Mouse (Mus musculus): ENCODE results near the gene Mthfd1. TPM values are rescaled to one million over a fixed set of nuclear protein-coding genes. Genes with fewer than 3 reads are reported as not detected.

The Mthfd1 gene
- polyA plus RNA-seq, 1 experiment from 2014 or later, result 49.5 TPM

DNA sequence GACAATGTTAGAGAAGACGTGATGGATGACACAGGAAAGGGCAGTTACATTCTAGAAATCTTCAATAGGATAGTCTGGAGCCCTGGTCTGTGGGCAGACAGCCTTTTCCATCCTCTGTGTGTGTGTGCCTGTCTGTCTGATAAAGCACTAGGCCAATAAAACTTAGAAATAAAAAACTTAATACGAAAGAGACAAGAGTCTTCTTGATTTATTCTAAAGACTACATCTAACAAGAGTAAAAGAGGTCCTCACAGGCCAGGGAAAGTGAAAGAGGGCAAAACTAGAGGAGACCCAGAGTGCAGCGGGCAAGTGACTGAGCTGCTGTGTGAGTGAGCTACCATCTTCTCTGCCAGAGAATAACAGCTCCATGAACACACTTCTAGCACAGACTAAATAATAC lies 111.2 kb downstream of the Mthfd1 start:
- Histone ChIP-seq H3K4me2 (replicated peaks; ENCODE audit: low read depth, low read length) (no peak overlapping the region), H3K27ac (ENCODE audit: low read depth, low read length) (no peak overlapping the region), H3K4me1 (replicated peaks; ENCODE audit: control insufficient read depth, insufficient read depth, low read length) (peaks cover 6% of the 10 kb centered on the region), H3K9me3 (ENCODE audit: control insufficient read depth, low read length) (no peaks in the 10 kb centered on the region), H3K4me3 (ENCODE audit: low read depth, low read length) (no peak overlapping the region), H3K36me3 (ENCODE audit: control insufficient read depth, insufficient read depth, low read length) (no peaks in the 10 kb centered on the region), H3K27me3 (ENCODE audit: control insufficient read depth, insufficient read depth, low read length) (no peaks in the 10 kb centered on the region), H3K9ac (ENCODE audit: low read depth, low read length) (no peak overlapping the region)
- WGBS, result 89% methylated on average over 3 of the region's 3 CpGs
- ATAC-seq (ENCODE audit: low FRiP score) (no peak), DNase-seq (ENCODE audit: low spot score) (no peak)

DNA sequence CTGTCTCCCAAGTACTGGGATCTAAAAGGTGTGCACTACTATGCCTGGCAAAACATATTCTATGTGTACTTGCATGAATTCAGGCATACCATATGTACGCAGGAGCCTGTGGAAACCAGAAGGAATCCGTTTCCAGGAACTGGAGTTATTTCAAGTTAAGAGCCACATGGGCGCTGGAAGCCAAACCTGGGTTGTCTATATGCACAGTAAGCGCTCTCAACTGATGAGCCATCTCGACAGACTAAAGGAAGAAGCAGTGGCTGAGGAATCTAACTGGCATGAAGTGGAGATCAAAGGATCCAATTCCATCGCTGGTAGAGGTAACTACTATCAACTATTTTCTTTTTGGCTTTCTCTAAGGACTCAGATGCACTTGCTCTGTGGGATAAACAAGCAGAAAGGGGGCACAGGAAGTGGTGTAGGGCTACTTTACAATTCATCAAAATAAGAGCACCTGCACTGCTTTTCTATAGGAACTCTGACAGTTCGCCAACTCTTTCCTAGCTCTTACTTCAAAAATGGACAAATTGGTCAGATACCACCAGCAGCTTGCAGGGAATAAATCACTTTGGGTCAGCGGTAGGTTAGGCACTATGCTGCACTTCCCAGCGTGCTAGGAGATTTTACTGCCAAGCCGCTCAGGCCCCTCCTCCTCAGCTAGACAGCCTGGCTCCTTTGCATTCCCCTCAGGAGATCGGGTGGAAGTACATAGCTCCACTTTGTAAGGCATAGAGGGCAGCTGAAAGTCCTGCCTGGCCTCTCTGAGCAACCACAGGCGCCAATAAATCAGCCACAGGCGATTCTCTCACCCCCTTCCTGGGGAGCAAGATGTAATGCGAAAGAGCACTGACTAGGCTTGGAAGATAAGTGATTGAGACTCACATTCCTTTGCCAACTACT lies 112.2 kb downstream of the Mthfd1 start:
- DNase-seq (ENCODE audit: low spot score) (peak; percentile 32), ATAC-seq (ENCODE audit: low FRiP score) (no peak)
- 0 out of 2 replicates have a peak overlapping the region, but pooled peaks have one; percentile 8 for H3K4me3 ChIP-seq (ENCODE audit: low read depth, low read length)
- H3K4me1 ChIP-seq (replicated peaks; ENCODE audit: control insufficient read depth, insufficient read depth, low read length), result peaks cover 11% of the 10 kb centered on the region
- H3K4me2 ChIP-seq (replicated peaks; ENCODE audit: low read depth, low read length), result peak overlapping the region; percentile 89
- 0 out of 2 replicates have a peak overlapping the region, but pooled peaks have one; percentile 17 for H3K27ac ChIP-seq (ENCODE audit: low read depth, low read length)
- no peaks in the 10 kb centered on the region for H3K27me3 ChIP-seq (ENCODE audit: control insufficient read depth, insufficient read depth, low read length)
- 29% methylated on average over 14 of the region's 14 CpGs for WGBS
- H3K9me3 ChIP-seq (ENCODE audit: control insufficient read depth, low read length), result no peaks in the 10 kb centered on the region
- no peak overlapping the region; the same call in 1 of the 2 replicates for H3K9ac ChIP-seq (ENCODE audit: low read depth, low read length)
- H3K36me3 ChIP-seq (ENCODE audit: control insufficient read depth, insufficient read depth, low read length), result no peaks in the 10 kb centered on the region

DNA sequence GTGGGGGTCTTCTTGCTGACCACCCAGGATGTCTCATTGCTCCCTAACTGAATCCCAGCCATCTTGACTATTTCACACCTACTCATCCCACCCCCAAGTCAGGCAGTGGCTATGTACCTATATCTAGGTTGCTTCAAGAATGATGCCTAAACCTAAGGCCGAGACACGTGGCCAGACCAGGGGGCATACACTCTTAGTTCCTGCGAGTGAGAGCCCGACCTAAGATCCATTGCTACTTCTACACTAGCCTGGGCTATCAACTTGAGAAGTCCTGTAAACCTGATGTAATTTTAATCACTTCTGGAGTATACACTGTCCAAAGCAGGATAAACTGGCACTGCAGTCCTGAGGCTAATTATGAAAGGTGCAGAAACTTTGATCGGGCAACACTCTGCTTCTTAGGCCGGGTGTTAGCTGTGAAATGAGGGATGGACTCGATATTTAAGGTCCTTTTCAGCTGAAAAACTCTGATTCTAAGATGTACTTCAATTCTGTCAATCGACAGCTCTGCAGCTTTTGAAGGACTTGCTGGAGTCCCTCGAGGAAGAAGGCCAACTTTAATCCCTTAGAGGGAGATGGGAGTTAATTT lies 113.2 kb downstream of the Mthfd1 start:
- Histone ChIP-seq H3K4me1 (replicated peaks; ENCODE audit: control insufficient read depth, insufficient read depth, low read length) (peaks cover 12% of the 10 kb centered on the region), H3K9ac (ENCODE audit: low read depth, low read length) (peak overlapping the region; percentile 97), H3K4me3 (ENCODE audit: low read depth, low read length) (peak overlapping the region; percentile 95), H3K9me3 (ENCODE audit: control insufficient read depth, low read length) (no peaks in the 10 kb centered on the region), H3K36me3 (ENCODE audit: control insufficient read depth, insufficient read depth, low read length) (no peaks in the 10 kb centered on the region), H3K27ac (ENCODE audit: low read depth, low read length) (no peak overlapping the region), H3K4me2 (replicated peaks; ENCODE audit: low read depth, low read length) (peak overlapping the region; percentile 89), H3K27me3 (ENCODE audit: control insufficient read depth, insufficient read depth, low read length) (no peaks in the 10 kb centered on the region)
- peak; percentile 22 for DNase-seq (ENCODE audit: low spot score)
- no peak for ATAC-seq (ENCODE audit: low FRiP score)
- WGBS, result 8% methylated on average over 9 of the region's 9 CpGs

DNA sequence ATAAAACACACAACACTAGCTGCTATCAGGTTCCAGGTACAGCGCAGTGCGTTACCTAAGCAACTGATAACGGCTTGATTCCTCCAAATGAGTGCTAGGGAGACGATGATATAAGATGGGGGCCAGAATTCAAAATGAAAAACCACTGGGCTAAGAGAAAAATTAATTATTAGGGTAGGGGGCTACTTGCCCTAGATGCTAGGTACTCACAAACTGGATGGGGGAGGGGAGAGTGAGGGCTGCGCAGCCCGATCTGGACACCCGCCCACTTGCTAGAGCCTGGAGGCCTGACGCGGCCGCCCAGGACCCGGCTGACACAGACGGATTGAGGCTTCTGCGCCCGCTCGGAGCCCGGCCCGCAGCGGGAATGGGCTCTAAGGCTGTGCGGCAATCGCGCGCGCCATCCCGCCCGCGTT lies 113.7 kb downstream of the Mthfd1 start:
- H3K9ac ChIP-seq (ENCODE audit: low read depth, low read length), result peak overlapping the region; percentile 97
- no peaks in the 10 kb centered on the region for H3K9me3 ChIP-seq (ENCODE audit: control insufficient read depth, low read length)
- WGBS, result under 1% methylated on average over 26 of the region's 26 CpGs
- ATAC-seq (ENCODE audit: low FRiP score), result peak; percentile 54; the same call in 1 of the 2 replicates
- no peaks in the 10 kb centered on the region for H3K36me3 ChIP-seq (ENCODE audit: control insufficient read depth, insufficient read depth, low read length)
- peaks cover 12% of the 10 kb centered on the region for H3K4me1 ChIP-seq (replicated peaks; ENCODE audit: control insufficient read depth, insufficient read depth, low read length)
- peak; percentile 75 for DNase-seq (ENCODE audit: low spot score)
- H3K27ac ChIP-seq (ENCODE audit: low read depth, low read length), result peak overlapping the region; percentile 98
- H3K4me3 ChIP-seq (ENCODE audit: low read depth, low read length), result peak overlapping the region; percentile 95
- peak overlapping the region; percentile 89 for H3K4me2 ChIP-seq (replicated peaks; ENCODE audit: low read depth, low read length)
- H3K27me3 ChIP-seq (ENCODE audit: control insufficient read depth, insufficient read depth, low read length), result no peaks in the 10 kb centered on the region

Other genes with a start within 250 kb of the Mthfd1 start
- gene Esr2, start 78.0 kb upstream of the Mthfd1 start, polyA plus RNA-seq (2014; fragmentation: Nextera tagmentation; extraction: Ambion mirVana), result 0.17 and 0.26 TPM in 2 replicates
- gene Tex21, start 8.6 kb upstream of the Mthfd1 start, polyA plus RNA-seq (2014; fragmentation: Nextera tagmentation; extraction: Ambion mirVana), result not detected in 2 replicates
- 4.0 and 5.4 TPM in 2 replicates for gene Akap5, start 69.6 kb downstream of the Mthfd1 start, polyA plus RNA-seq (2014; fragmentation: Nextera tagmentation; extraction: Ambion mirVana)
- 19.2 and 19.7 TPM in 2 replicates for gene Zbtb25, start 114.3 kb downstream of the Mthfd1 start, polyA plus RNA-seq (2014; fragmentation: Nextera tagmentation; extraction: Ambion mirVana)
- 8.2 and 8.3 TPM in 2 replicates for gene Zbtb1, start 115.0 kb downstream of the Mthfd1 start, polyA plus RNA-seq (2014; fragmentation: Nextera tagmentation; extraction: Ambion mirVana)
- 8.1 and 11.2 TPM in 2 replicates for gene Hspa2, start 148.9 kb downstream of the Mthfd1 start, polyA plus RNA-seq (2014; fragmentation: Nextera tagmentation; extraction: Ambion mirVana)
- gene Ppp1r36, start 162.2 kb downstream of the Mthfd1 start, polyA plus RNA-seq (2014; fragmentation: Nextera tagmentation; extraction: Ambion mirVana), result 1.9 and 2.3 TPM in 2 replicates

Measured in hindbrain, embryonic 11.5 days (tissue).